Mouse (Mus musculus) midbrain, embryonic 15.5 days (tissue): ENCODE measurements around the gene Olfr460. TPM values are rescaled to one million over a fixed set of nuclear protein-coding genes. Genes with fewer than 3 reads are reported as not detected.

Experiments
- ATAC-seq: fragments of 200-750 bp; cut with Nextera tagmentation; replicated peaks from 2 replicates; pipeline ENCODE4 v1.8.0; 2017; ENCODE audit warnings: moderate TSS enrichment
- H3K27ac ChIP-seq: fragments of 300-500 bp; sonication (generic); 2 replicates; pipeline ENCODE4 v1.5.1; 2015; ENCODE audit warnings: mild to moderate bottlenecking, inconsistent platforms
- H3K27me3 ChIP-seq: fragments of 300-500 bp; sonication (generic); replicated peaks from 2 replicates; pipeline ENCODE4 v1.6.1; 2015; ENCODE audit warnings: inconsistent platforms
- H3K36me3 ChIP-seq: fragments of 300-500 bp; sonication (generic); replicated peaks from 2 replicates; pipeline ENCODE4 v1.6.1; 2015; ENCODE audit warnings: inconsistent platforms
- H3K4me1 ChIP-seq: fragments of 300-500 bp; sonication (generic); 2 replicates; pipeline ENCODE4 v1.6.1; 2015; ENCODE audit warnings: inconsistent platforms
- H3K4me2 ChIP-seq: fragments of 300-500 bp; sonication (generic); 2 replicates; pipeline ENCODE4 v1.6.1; 2015; ENCODE audit warnings: inconsistent platforms, mild to moderate bottlenecking, moderate library complexity
- H3K4me3 ChIP-seq: fragments of 300-500 bp; sonication (generic); 2 replicates; pipeline ENCODE4 v1.5.1; 2015; ENCODE audit warnings: mild to moderate bottlenecking, inconsistent platforms
- H3K9ac ChIP-seq: fragments of 300-500 bp; sonication (generic); 2 replicates; pipeline ENCODE4 v1.6.1; 2015; ENCODE audit warnings: mild to moderate bottlenecking, inconsistent platforms
- H3K9me3 ChIP-seq: fragments of 300-500 bp; sonication (generic); 2 replicates; pipeline ENCODE4 v1.6.1; 2016; ENCODE audit warnings: inconsistent platforms
- WGBS: fragments of 180-500 bp; shearing (Covaris S2); methylation state at CpG from one replicate; pipeline ENCODE4 v1.1.7; 2015; ENCODE audit warnings: mixed read lengths; 5-methylcytosine and 5-hydroxymethylcytosine counted together
- polyA plus RNA-seq: library from polyadenylated mRNA; unstranded; fragments of >200 nt; fragmentation: Nextera tagmentation; extraction: Ambion mirVana; gene quantifications from 2 replicates; pipeline ENCODE4 v1.2.1, GENCODE M21; 2015

Gene Olfr460
- polyA plus RNA-seq, 1 experiment from 2014 or later: not detected

- Histone ChIP-seq H3K4me1 (no peaks in the 10 kb centered on the region), H3K27me3 (no peaks in the 10 kb centered on the region), H3K27ac (no peak overlapping the region), H3K9me3 (no peaks in the 10 kb centered on the region), H3K4me3 (no peak overlapping the region), H3K4me2 (no peak overlapping the region), H3K9ac (no peak overlapping the region), H3K36me3 (no peaks in the 10 kb centered on the region)
- 0 out of 2 replicates have a peak, but pooled peaks have one; percentile 72 for ATAC-seq
- 19% methylated on average over 2 of the region's 2 CpGs for WGBS
These were observed 48.7 kb downstream of the Olfr460 start for GRCm38 (mm10) chr6:40617965-40618364.

Other genes with a start within 250 kb of the Olfr460 start
- gene Agk, start 244.3 kb upstream of the Olfr460 start, polyA plus RNA-seq: 59.2 and 60.2 TPM in 2 replicates
- gene E330009J07Rik, start 133.4 kb upstream of the Olfr460 start, polyA plus RNA-seq: 12.5 and 13.4 TPM in 2 replicates
- gene Wee2, start 130.4 kb upstream of the Olfr460 start, polyA plus RNA-seq: 0.20 and 0.21 TPM in 2 replicates
- gene Ssbp1, start 98.1 kb upstream of the Olfr460 start, polyA plus RNA-seq: 103 and 104 TPM in 2 replicates
- gene Tas2r137, start 78.3 kb upstream of the Olfr460 start, polyA plus RNA-seq: not detected in 2 replicates
- not detected in 2 replicates for gene Tas2r108, start 76.0 kb upstream of the Olfr460 start, polyA plus RNA-seq
- not detected in 2 replicates for gene Prss37, start 50.0 kb upstream of the Olfr460 start, polyA plus RNA-seq
- gene Olfr461, start 14.4 kb upstream of the Olfr460 start, polyA plus RNA-seq: 0.06 and 0.18 TPM in 2 replicates
- 0.40 and 0.71 TPM in 2 replicates for gene Clec5a, start 16.3 kb downstream of the Olfr460 start, polyA plus RNA-seq
- not detected in 2 replicates for gene Tas2r138, start 43.8 kb downstream of the Olfr460 start, polyA plus RNA-seq
- 0.08 and 0.18 TPM in 2 replicates for gene Mgam, start 59.3 kb downstream of the Olfr460 start, polyA plus RNA-seq